Mouse (Mus musculus) lung, adult 18-20 months (tissue): ENCODE measurements around the gene Olfr979.
"Not testable (repeated sequence)": the region's sequence is repeated elsewhere in the genome, so short reads cannot be mapped to it uniquely, and the experiment has no call there.

Experiments
- DNase-seq, 2 experiments: peaks; one replicate each; pipeline ENCODE4 v3.0.0; 2022; ENCODE audit warnings: mixed read lengths in 2 of 2

Olfr979 gene

DNA sequence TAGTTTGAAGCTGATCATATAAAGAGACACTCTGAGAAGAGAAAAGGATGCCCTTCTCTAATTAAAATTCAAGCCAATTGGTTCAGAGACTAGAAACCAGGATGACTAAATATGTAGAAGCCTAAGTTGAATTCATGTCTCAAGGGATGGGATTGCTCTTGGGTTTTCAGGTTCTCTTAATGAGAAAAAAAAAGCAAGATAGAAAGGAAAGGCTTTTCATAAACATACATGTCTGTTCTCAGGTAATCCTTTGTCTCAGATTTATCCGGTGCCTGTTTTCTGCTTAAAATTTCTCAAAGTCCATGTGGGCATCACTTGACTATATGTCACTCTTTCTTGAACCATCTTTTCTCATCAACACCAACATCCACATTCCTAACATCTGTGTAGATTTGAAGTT lies at the start of gene Olfr979:
Gene Olfr979, minus strand, starts transcription at position 101 of the 400 bp plus-strand sequence.
- DNase-seq: no peak

- no peak for DNase-seq
Observed at GRCm38 (mm10) chr9:40050138-40050537, 46.9 kb upstream of the Olfr979 start.

DNA sequence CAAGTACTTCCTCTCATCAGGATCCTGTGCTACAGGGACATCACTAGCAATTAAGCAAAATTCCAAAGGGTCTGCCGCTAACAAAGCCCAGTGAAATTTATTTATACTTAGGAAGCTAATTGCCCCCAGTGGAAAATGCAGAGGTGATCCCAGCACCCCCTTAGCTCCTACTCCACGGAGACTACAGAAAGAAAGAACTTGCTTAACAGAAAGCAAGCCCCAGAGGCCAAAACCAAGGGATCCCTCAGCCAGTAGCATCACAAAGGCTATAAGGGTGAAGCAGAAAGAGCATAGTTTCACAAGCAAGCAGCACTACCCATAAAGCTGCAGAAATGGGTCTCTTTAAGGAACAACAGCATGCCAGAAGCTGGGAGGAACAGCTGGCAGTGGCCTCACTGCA lies 17.9 kb upstream of the Olfr979 start, which contains the start of gene Olfr981:
Gene Olfr981, plus strand, starts transcription at position 301 of the 400 bp plus-strand sequence.
- no peak for DNase-seq

- no peak for DNase-seq
Observed at GRCm38 (mm10) chr9:40009482-40009881, 6.2 kb upstream of the Olfr979 start, which contains the start of gene Olfr980. Gene Olfr980 (minus strand): TSS chr9:40009582.

- DNase-seq: no peak
Observed at GRCm38 (mm10) chr9:39991813-39992212, 11.5 kb downstream of the Olfr979 start, which contains the start of gene Olfr978. Gene Olfr978 (plus strand): TSS chr9:39992113.

DNA sequence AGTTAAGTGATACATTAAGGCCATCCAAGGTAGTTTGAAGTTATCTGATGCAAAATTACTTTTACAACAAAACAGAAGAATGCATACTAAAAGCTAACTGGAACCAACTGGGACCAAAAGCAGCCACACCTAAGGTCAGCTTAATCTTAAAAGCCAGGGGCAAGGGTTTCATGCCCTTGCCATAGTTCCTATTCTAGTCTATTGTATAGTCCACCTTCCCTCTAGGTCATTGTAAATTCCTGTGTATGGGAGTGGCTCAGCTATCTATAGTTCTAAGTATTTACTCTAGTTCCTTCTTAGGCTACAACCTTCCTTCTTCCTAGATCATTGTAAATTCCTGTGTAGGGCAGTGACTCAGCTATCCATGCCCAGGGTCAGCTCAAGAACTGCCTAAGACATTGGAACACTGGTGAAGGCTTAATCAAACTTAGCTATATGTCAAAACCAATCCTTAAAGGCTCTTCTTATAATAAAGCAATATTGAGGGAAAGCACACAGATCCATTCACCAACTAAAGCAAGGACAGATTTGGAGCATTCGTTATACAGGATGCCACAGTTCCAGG lies 26.6 kb downstream of the Olfr979 start:
- not testable (repeated sequence) for DNase-seq

DNA sequence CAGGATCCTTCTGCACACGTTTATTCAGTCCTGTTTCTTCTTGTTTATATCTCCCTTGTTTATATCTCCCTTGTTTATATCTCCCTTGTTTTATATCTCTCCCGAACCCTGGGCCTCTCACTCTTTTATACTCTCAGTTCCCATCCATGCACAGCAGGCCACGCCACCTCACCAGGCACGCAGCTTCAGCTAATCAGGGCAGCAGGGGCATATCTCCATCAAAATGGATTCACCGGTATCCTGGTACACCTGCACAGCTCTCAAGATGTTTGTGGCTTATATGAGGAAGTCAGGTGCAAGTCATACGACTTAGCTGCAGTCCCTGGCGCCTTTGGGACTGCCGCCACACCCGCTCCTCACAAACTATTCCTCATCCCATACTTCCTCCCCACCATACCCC lies 42.2 kb downstream of the Olfr979 start, which contains the start of gene Olfr976:
Gene Olfr976, minus strand, starts transcription at position 101 of the 400 bp plus-strand sequence.
- not testable (repeated sequence) for DNase-seq

GRCm38 (mm10) chr9:39951946-39952345 lies 51.3 kb downstream of the Olfr979 start, which contains the start of gene Olfr975:
Gene Olfr975 (minus strand): TSS chr9:39952046.
- DNase-seq: no peak
